Mouse (Mus musculus): Measurements from ENCODE around the gene Fam199x.
A peak's percentile ranks its signal among the peaks of the same experiment; 100 is the strongest.

The Fam199x gene

GRCm38 (mm10) chrX:137049425-137050225, at the start of gene Fam199x:
Gene Fam199x (plus strand): TSS chrX:137049594.
- peak; percentile 58 for DNase-seq (ENCODE audit: low read depth, low spot score)

- peak; percentile 41 for DNase-seq (ENCODE audit: low read depth, low spot score)
These were observed 34.2 kb upstream of the Fam199x start for GRCm38 (mm10) chrX:137015099-137015709.

GRCm38 (mm10) chrX:137017668-137018067, 31.7 kb upstream of the Fam199x start:
- DNase-seq (ENCODE audit: low read depth, low spot score) = no peak

- peak; percentile 27 for DNase-seq (ENCODE audit: low read depth, low spot score)
These were observed 30.1 kb upstream of the Fam199x start for GRCm38 (mm10) chrX:137019310-137019709.

GRCm38 (mm10) chrX:137030916-137031315, 18.5 kb upstream of the Fam199x start:
- no peak for DNase-seq (ENCODE audit: low read depth, low spot score)

- no peak for DNase-seq (ENCODE audit: low read depth, low spot score)
These were observed 17.7 kb upstream of the Fam199x start for GRCm38 (mm10) chrX:137031726-137032125.

- no peak for DNase-seq (ENCODE audit: low read depth, low spot score)
These were observed 15.1 kb upstream of the Fam199x start for GRCm38 (mm10) chrX:137034322-137034721.

GRCm38 (mm10) chrX:137037470-137037999, 11.9 kb upstream of the Fam199x start:
- DNase-seq (ENCODE audit: low read depth, low spot score) = no peak

- peak; percentile 63 for DNase-seq (ENCODE audit: low read depth, low spot score)
These were observed 11.4 kb upstream of the Fam199x start, which contains the start of gene Slc25a53 for GRCm38 (mm10) chrX:137038000-137038483. Gene Slc25a53 (minus strand): TSS chrX:137038302.

GRCm38 (mm10) chrX:137038502-137038901, 10.9 kb upstream of the Fam199x start:
- DNase-seq (ENCODE audit: low read depth, low spot score) = no peak

- no peak for DNase-seq (ENCODE audit: low read depth, low spot score)
These were observed 352 bp upstream of the Fam199x start for GRCm38 (mm10) chrX:137049060-137049424.

- no peak for DNase-seq (ENCODE audit: low read depth, low spot score)
These were observed 13.8 kb downstream of the Fam199x start for GRCm38 (mm10) chrX:137063202-137063601.

- no peak for DNase-seq (ENCODE audit: low read depth, low spot score)
These were observed 55.1 kb downstream of the Fam199x start for GRCm38 (mm10) chrX:137104531-137104930.

- no peak for DNase-seq (ENCODE audit: low read depth, low spot score)
These were observed 57.1 kb downstream of the Fam199x start for GRCm38 (mm10) chrX:137106498-137106897.

GRCm38 (mm10) chrX:137118097-137118746, 68.8 kb downstream of the Fam199x start:
- DNase-seq (ENCODE audit: low read depth, low spot score) = no peak

GRCm38 (mm10) chrX:137119675-137120423, 70.5 kb downstream of the Fam199x start:
- no peak for DNase-seq (ENCODE audit: low read depth, low spot score)

- no peak for DNase-seq (ENCODE audit: low read depth, low spot score)
These were observed 72.3 kb downstream of the Fam199x start, which contains the start of gene Esx1 for GRCm38 (mm10) chrX:137121718-137122117. Gene Esx1 (minus strand): TSS chrX:137122083.

GRCm38 (mm10) chrX:137127542-137127941, 78.1 kb downstream of the Fam199x start:
- DNase-seq (ENCODE audit: low read depth, low spot score) = no peak
